Mouse (Mus musculus) heart, embryonic 10.5 days (tissue): ENCODE results near the gene Sirt2. TPM values are rescaled to one million over a fixed set of nuclear protein-coding genes. Genes with fewer than 3 reads are reported as not detected.

Experiments used
- DNase-seq: peaks from one replicate; pipeline ENCODE4 v3.0.0-alpha.2; 2017; ENCODE audit warnings: low spot score
- H3K27ac ChIP-seq: fragments of 300-500 bp; sonication (generic); 2 replicates; pipeline ENCODE4 v1.5.1; 2016; ENCODE audit warnings: mild to moderate bottlenecking
- H3K27me3 ChIP-seq: fragments of 300-500 bp; sonication (generic); 2 replicates; pipeline ENCODE4 v1.6.1; 2016; ENCODE audit warnings: mild to moderate bottlenecking; ENCODE audit not compliant: poor library complexity, insufficient read depth, severe bottlenecking
- H3K36me3 ChIP-seq: fragments of 300-500 bp; sonication (generic); 2 replicates; pipeline ENCODE4 v1.6.1; 2016; ENCODE audit warnings: mild to moderate bottlenecking, moderate library complexity
- H3K4me1 ChIP-seq: fragments of 300-500 bp; sonication (generic); 2 replicates; pipeline ENCODE4 v1.6.1; 2016; ENCODE audit warnings: mild to moderate bottlenecking
- H3K4me3 ChIP-seq: fragments of 300-500 bp; sonication (generic); 2 replicates; pipeline ENCODE4 v1.5.1; 2016; ENCODE audit warnings: mild to moderate bottlenecking, moderate library complexity
- H3K9me3 ChIP-seq: fragments of 300-500 bp; sonication (generic); 2 replicates; pipeline ENCODE4 v1.6.1; 2016; ENCODE audit warnings: mild to moderate bottlenecking, moderate library complexity
- WGBS: fragments of 180-500 bp; shearing (Covaris S2); methylation state at CpG from one replicate; pipeline ENCODE4 v1.1.7; 2016; 5-methylcytosine and 5-hydroxymethylcytosine counted together
- polyA plus RNA-seq: library from polyadenylated mRNA; unstranded; fragments of >200 nt; fragmentation: Nextera tagmentation; extraction: Ambion mirVana; gene quantifications from 2 replicates; pipeline ENCODE4 v1.2.1, GENCODE M21; 2016

The Sirt2 gene
- 53.8 and 57.8 TPM in 2 replicates for polyA plus RNA-seq

DNA sequence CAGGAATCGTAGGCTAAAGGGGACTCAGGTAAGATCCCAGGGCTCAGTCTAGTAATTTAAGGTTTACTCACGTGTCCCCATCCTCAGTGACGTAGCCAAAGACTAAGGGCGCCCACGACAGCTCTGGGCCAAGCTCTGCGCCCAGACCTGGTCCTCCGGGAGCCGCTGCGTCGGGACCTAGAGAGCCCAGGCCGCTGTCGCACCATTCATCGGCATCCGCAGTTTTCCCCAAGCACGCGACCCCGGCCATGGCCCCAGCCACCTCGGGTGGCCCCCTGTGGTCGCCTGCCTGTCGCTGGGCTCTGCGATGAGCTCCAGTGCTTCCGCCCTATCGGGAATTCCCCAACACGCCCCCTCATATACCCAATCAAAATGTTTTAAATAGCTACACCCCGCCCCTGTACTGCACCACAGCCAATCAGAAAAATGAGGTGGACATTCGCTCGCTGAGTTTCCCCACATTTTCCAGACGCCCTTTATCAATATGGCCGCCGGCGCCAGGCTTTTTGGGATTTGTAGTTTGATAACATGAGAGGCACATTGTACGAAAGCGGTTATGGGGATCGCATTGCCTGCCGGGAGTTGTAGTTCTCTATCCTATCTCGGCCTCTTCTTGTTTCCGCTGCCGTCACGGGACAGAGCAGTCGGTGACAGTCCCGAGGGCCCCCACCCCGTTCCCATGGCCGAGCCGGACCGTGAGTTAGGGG, at the start of gene Sirt2:
Gene Sirt2 (plus strand): TSS at position 563 of the 707 bp plus-strand sequence.
- DNase-seq = peak; percentile 99
- Histone ChIP-seq H3K27ac (peak within 1 kb of the TSS; percentile 87), H3K36me3 (peaks cover 12% of the 10 kb centered on the region), H3K9me3 (no peaks in the 10 kb centered on the region), H3K27me3 (no peaks in the 10 kb centered on the region), H3K4me3 (peak within 1 kb of the TSS; percentile 84), H3K4me1 (peaks cover 29% of the 10 kb centered on the region)
- WGBS = under 1% methylated on average over 45 of the region's 45 CpGs

DNA sequence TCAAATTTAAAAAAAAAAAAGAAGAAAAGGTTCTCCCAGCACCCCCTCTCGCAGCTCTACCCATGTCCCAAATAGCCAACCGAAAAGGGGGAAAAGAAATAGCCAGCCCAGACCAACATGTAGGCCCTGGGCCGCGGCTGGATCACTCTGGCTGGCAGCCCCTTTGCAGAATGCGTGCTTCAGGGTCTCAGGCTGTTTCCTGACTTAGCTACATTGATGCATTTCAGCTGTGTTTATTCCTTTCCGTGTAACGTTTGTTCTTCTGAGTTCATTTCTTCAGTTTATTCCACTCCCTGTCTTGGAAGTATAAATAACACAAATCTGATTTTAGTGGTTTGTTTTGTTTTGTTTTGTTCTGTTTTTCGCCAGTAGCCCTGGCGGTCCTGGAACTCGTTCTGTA, 48.8 kb upstream of the Sirt2 start:
- no peaks in the 10 kb centered on the region for H3K36me3 ChIP-seq
- H3K27ac ChIP-seq = no peak overlapping the region
- WGBS = 84% methylated on average over 10 of the region's 10 CpGs
- no peak for DNase-seq
- peaks cover 31% of the 10 kb centered on the region for H3K4me1 ChIP-seq
- H3K4me3 ChIP-seq = 0 out of 2 replicates have a peak overlapping the region, but pooled peaks have one; percentile 70
- H3K9me3 ChIP-seq = no peaks in the 10 kb centered on the region
- H3K27me3 ChIP-seq = no peaks in the 10 kb centered on the region

DNA sequence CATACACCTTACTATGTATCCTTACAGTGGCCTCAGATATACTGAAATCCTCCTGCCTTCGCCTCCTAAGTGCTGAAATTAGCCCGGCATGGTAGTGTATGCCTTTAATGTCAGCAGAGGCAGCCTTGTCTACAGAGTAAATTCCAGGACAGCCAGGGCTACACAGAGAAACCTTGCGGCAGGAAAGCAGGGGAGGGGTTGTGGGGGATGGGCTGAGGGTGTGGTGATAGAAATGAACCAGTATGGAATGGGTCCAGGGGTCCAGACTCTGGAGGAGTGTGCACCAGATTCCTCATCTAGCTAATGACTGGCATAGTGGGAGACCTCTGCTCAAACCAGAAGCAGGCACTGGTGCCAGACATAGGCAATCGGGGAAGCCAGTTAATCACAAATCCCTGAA, 47.4 kb upstream of the Sirt2 start:
- DNase-seq = no peak
- 30% methylated on average over 4 of the region's 4 CpGs for WGBS
- Histone ChIP-seq H3K9me3 (no peaks in the 10 kb centered on the region), H3K27ac (no peak overlapping the region), H3K4me3 (no peak overlapping the region), H3K36me3 (peaks cover 2% of the 10 kb centered on the region; the same call in 1 of the 2 replicates), H3K27me3 (no peaks in the 10 kb centered on the region), H3K4me1 (peaks cover 24% of the 10 kb centered on the region)

- Histone ChIP-seq H3K9me3 (no peaks in the 10 kb centered on the region), H3K4me3 (no peak overlapping the region), H3K36me3 (peaks cover 7% of the 10 kb centered on the region), H3K27me3 (no peaks in the 10 kb centered on the region), H3K4me1 (peaks cover 19% of the 10 kb centered on the region), H3K27ac (no peak overlapping the region)
- WGBS = 75% methylated on average over 2 of the region's 2 CpGs
- DNase-seq = no peak
Measured at GRCm38 (mm10) chr7:28719650-28720049, 46.9 kb upstream of the Sirt2 start.

DNA sequence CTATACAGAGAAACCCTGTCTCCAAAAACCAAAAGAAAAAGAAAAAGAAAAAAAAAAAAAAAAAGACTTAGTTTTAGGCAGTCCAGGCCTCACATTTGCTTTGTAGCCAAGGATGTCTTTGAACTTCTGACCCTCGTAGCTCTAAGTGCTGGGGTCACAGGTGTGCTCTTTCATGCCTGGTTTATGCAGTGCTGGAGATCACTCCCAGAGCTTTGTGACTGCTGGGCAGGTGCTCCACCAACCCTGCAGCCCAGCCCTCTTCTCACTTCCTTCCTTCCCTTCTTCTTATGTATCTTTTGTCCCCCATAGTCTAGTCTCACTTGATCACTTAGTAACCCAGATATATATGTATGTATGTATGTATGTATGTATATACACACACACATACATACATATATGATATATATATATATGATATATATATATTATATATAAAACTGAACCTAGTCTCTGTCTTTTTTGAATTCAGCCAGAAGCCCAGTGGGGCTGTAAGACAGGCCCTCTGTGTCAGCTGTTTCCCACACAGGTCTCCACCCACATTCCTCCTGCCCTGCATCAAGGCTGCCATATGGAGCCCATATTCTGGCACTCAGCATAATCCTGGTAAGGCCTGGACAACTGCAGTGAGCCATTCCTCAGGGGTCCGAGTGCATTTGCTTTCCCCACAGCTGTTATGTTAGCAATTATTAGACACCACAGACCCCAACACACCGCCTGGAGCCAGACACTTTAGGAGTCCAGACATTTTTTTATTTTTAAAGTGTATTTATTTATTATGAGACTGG, 45.6 kb upstream of the Sirt2 start:
- H3K4me3 ChIP-seq = no peak overlapping the region
- WGBS = 74% methylated on average over 3 of the region's 3 CpGs
- peaks cover 13% of the 10 kb centered on the region for H3K36me3 ChIP-seq
- no peak overlapping the region for H3K27ac ChIP-seq
- DNase-seq = no peak
- no peaks in the 10 kb centered on the region for H3K9me3 ChIP-seq
- no peaks in the 10 kb centered on the region for H3K27me3 ChIP-seq
- peaks cover 13% of the 10 kb centered on the region for H3K4me1 ChIP-seq

DNA sequence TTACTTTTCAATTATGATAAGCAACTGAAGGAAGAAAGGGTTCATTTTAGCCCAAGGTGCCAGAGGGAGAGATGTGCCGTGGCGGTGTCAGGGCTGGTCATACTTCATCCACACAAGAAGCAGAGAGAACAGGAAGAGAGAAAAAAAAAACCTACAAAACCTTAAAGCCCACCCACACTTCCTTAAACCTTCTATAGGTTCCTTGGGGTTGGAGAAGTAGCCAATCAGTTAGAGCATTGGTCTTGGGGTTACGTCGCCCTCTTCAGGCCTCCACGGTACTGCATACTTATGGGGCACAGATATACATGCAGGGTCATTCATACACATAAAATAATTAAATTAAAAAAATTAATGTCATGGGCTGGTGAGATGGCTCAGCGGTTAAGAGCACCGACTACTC, 44.5 kb upstream of the Sirt2 start:
- Histone ChIP-seq H3K4me3 (no peak overlapping the region), H3K36me3 (peaks cover 13% of the 10 kb centered on the region), H3K4me1 (peaks cover 9% of the 10 kb centered on the region), H3K9me3 (no peaks in the 10 kb centered on the region), H3K27me3 (no peaks in the 10 kb centered on the region), H3K27ac (no peak overlapping the region)
- WGBS = 89% methylated on average over 7 of the region's 7 CpGs
- DNase-seq = no peak

DNA sequence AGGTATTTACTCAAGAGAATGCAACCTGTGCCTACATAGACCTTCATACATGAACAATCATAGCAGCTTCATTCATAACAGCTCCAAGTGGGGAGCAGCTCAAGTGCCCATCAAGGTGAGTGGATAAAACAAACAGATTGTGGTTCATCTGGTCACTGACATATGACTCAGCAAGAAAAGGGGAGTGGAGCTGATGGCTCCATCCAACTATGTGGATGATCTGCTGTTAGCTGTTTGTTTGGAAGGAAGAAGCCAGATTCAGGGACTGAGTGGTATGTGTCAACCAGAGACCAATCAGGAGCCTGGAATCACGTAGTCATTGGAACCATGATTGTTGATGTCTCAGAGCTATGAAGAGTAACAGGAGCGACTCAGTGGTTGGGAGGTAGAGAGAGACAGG, 41.9 kb upstream of the Sirt2 start:
- 90% methylated on average over 2 of the region's 2 CpGs for WGBS
- Histone ChIP-seq H3K27ac (no peak overlapping the region), H3K36me3 (peaks cover 14% of the 10 kb centered on the region), H3K4me3 (no peak overlapping the region), H3K27me3 (no peaks in the 10 kb centered on the region; the same call in 1 of the 2 replicates), H3K9me3 (no peaks in the 10 kb centered on the region), H3K4me1 (no peaks in the 10 kb centered on the region)
- no peak for DNase-seq

- no peaks in the 10 kb centered on the region for H3K4me1 ChIP-seq
- no peaks in the 10 kb centered on the region; the same call in 1 of the 2 replicates for H3K27me3 ChIP-seq
- DNase-seq = peak; percentile 86
- H3K9me3 ChIP-seq = no peaks in the 10 kb centered on the region
- H3K4me3 ChIP-seq = no peak overlapping the region
- WGBS = 7% methylated on average over 14 of the region's 14 CpGs
- H3K27ac ChIP-seq = no peak overlapping the region
- peaks cover 24% of the 10 kb centered on the region for H3K36me3 ChIP-seq
Measured at GRCm38 (mm10) chr7:28726600-28726999, 39.9 kb upstream of the Sirt2 start.

DNA sequence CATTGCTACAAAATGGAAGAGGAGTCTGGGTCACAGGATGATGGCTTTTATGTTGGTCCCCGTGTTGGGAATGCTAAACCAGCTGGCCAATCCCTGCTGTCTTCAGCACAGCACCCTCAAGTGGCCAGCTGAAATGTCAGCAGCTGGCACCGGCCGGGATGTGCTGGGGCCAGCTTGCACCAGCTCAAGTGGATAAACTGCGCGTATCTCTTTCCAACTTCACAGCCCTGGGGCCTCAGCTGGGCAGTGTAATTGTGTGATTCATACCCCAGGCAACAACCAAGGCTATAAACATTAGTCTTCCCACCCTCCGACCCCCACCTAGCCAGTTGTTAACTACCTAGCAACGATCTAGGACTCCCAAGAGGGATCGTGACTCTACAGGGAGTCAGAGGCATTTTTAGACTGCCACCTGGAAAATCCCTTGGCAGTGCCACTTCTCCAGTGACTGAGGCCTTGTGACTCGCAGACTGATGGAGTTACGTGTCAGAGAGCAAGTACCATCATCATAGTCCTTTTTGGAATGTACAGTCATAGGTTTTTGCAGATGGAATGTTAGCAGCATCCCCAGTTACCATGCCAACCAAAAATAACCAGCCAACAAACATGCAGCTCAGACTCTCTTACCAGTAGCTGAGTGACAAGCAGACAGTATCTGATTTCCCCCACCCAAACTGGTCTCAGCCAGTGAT, 38.7 kb upstream of the Sirt2 start:
- Histone ChIP-seq H3K4me1 (peaks cover 7% of the 10 kb centered on the region), H3K9me3 (no peaks in the 10 kb centered on the region), H3K27ac (no peak overlapping the region), H3K36me3 (peaks cover 26% of the 10 kb centered on the region), H3K4me3 (no peak overlapping the region), H3K27me3 (peaks cover 6% of the 10 kb centered on the region; the same call in 1 of the 2 replicates)
- DNase-seq = no peak
- 57% methylated on average over 10 of the region's 10 CpGs for WGBS

GRCm38 (mm10) chr7:28732341-28733142, 34.0 kb upstream of the Sirt2 start:
- Histone ChIP-seq H3K27me3 (peaks cover 6% of the 10 kb centered on the region; the same call in 1 of the 2 replicates), H3K36me3 (peaks cover 43% of the 10 kb centered on the region), H3K4me3 (peak overlapping the region; percentile 66), H3K4me1 (peaks cover 16% of the 10 kb centered on the region), H3K27ac (peak overlapping the region; percentile 56), H3K9me3 (no peaks in the 10 kb centered on the region)
- DNase-seq = peak; percentile 93
- 3% methylated on average over 58 of the region's 58 CpGs for WGBS

DNA sequence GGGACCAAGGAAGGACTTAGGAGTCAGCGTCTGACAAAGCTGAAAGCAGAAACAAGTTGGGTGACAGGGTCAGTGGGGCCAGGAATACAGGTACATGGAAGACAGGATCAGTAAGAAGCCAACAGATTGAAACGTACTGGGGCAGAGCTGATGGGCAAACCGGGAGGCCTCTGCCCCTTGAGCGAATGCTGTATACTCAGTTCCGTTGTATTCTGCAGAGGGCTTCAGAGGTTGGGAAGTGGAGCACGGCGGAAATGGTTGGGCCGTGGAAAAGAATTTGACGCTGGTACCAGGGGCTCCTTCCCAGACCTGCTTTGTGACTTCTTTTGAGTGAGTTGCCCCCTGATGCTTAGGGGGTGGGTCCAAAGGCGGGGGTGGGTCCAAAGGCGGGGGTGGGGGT, 33.3 kb upstream of the Sirt2 start:
- no peak for DNase-seq
- peaks cover 6% of the 10 kb centered on the region; the same call in 1 of the 2 replicates for H3K27me3 ChIP-seq
- H3K4me3 ChIP-seq = peak overlapping the region; percentile 66
- 14% methylated on average over 11 of the region's 11 CpGs for WGBS
- H3K36me3 ChIP-seq = peaks cover 49% of the 10 kb centered on the region
- H3K27ac ChIP-seq = peak overlapping the region; percentile 56; the same call in 1 of the 2 replicates
- no peaks in the 10 kb centered on the region for H3K9me3 ChIP-seq
- H3K4me1 ChIP-seq = peaks cover 16% of the 10 kb centered on the region

DNA sequence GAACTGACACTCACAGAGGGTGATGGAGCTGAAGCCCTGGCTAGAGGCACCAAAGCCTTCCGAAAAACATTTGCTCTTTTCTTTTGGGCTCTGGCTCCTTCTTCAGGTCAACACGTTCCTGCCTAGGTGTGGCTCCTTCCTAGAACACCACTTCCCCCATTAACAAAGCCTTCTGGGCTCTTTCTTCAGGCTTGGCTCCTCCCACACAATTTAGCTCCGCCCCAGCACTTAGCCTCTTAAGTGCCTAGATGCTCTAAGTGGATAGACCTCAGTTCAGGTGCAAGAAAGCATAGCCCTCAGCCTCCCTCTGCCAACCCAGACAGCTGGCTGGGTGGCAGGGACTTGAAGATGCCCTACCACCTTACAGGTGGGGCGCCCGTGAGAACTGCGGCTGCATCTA, 30.8 kb upstream of the Sirt2 start:
- DNase-seq = no peak
- H3K27ac ChIP-seq = no peak overlapping the region
- peaks cover 20% of the 10 kb centered on the region for H3K4me1 ChIP-seq
- peaks cover 67% of the 10 kb centered on the region for H3K36me3 ChIP-seq
- H3K9me3 ChIP-seq = no peaks in the 10 kb centered on the region
- H3K27me3 ChIP-seq = 0 out of 2 replicates have a peak, but pooled peaks cover 6% of the 10 kb centered on the region
- 76% methylated on average over 6 of the region's 6 CpGs for WGBS
- H3K4me3 ChIP-seq = no peak overlapping the region
